In the genomic region with DNA sequence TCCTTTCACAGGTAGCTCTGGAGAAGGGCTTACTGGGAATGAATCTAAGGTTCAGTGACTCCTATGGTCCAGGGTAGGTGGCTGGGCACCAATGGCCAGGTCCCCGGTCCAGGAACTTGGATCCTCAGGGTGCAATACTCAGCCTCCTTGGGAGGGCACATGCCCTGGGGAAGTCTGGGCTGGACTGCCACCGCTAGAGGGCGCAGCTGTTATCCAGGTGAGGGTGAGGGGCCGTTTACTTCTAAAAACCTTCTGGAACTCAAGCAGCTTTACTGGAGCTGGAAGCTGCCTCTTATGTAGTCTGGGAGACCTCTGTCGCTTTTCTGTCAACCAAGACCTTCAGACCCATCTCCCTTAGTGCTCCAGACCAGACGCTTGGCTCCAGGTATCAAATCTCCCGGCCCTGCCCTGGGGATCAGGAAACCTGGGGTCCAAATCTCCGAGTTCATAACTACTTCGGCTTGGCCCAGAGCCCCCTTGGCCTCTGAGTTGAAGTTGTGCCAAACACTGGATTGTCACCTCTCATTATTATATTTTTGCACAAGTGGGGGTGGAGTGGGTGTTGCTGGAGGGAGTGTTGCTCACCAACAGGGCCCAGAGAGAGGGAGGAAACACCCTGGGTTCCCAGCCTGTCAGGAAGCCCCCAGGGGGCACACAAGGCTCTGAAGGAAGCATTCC, we compare ENCODE assay signal across 7 mouse cellular contexts. TPM values are rescaled to one million over a fixed set of nuclear protein-coding genes. Genes with fewer than 3 reads are reported as not detected.
DNase-seq lines count a peak whose midpoint lies in the region; ATAC-seq and TF ChIP-seq lines count a peak whose summit lies in the region.

No protein-coding gene starts in this region.

- H3K4me2 ChIP-seq in forebrain, embryonic 16.5 days (ENCODE audit: low read length), result no peak overlapping the region

- H3K9me3 ChIP-seq in forebrain, embryonic 16.5 days (ENCODE audit: control insufficient read depth, low read length), result 0 out of 2 replicates have a peak, but pooled peaks cover 3% of the 10 kb centered on the region

- no peak for TF ChIP-seq POLR2A in cerebellum, adult 2 months (IDR thresholded peaks at IDR 0.05; ENCODE audit: borderline replicate concordance, insufficient read depth, low read length)

- no peak for ATAC-seq in forebrain, embryonic 16.5 days

- WGBS in cerebellum, adult 2 months, result 12% methylated on average over 9 of the region's 9 CpGs
- WGBS in forebrain, embryonic 16.5 days, result 9% methylated on average over 9 of the region's 9 CpGs

- no peak overlapping the region for H3K9ac ChIP-seq in forebrain, embryonic 16.5 days (replicated peaks; ENCODE audit: low read depth, low read length)

- peaks cover 15% of the 10 kb centered on the region for H3K4me1 ChIP-seq in cerebellum, adult 2 months (ENCODE audit: control insufficient read depth, insufficient read depth, low read length)
- peaks cover 41% of the 10 kb centered on the region for H3K4me1 ChIP-seq in forebrain, embryonic 16.5 days (replicated peaks; ENCODE audit: control insufficient read depth, insufficient read depth, low read length)

- H3K27ac ChIP-seq in cerebellum, adult 2 months (ENCODE audit: insufficient read depth, low read length), result no peak overlapping the region
- H3K27ac ChIP-seq in forebrain, embryonic 16.5 days (ENCODE audit: low read length), result peak overlapping the region; percentile 26; the same call in 1 of the 2 replicates

- H3K27me3 ChIP-seq in cerebellum, adult 2 months (ENCODE audit: control insufficient read depth, insufficient read depth, low read length), result no peaks in the 10 kb centered on the region
- H3K27me3 ChIP-seq in forebrain, embryonic 16.5 days (replicated peaks; ENCODE audit: control insufficient read depth, insufficient read depth, low read length), result no peaks in the 10 kb centered on the region

- no peak overlapping the region for H3K4me3 ChIP-seq in cerebellum, adult 2 months (replicated peaks; ENCODE audit: insufficient read depth, low read depth, low read length)
- H3K4me3 ChIP-seq in forebrain, embryonic 16.5 days (replicated peaks; ENCODE audit: low read length), result no peak overlapping the region

- no peaks in the 10 kb centered on the region for H3K36me3 ChIP-seq in forebrain, embryonic 16.5 days (ENCODE audit: control insufficient read depth, insufficient read depth)

- TF ChIP-seq CTCF in cerebellum, adult 2 months (IDR thresholded peaks at IDR 0.05; ENCODE audit: borderline replicate concordance, insufficient read depth, low read depth, low read length), result peak; percentile 92

- DNase-seq in R1 (ENCODE audit: low read depth, low spot score), result peak; percentile 89
- peak; percentile 71 to 83 for DNase-seq in cerebellum, adult 2 months
- DNase-seq in heart, postnatal 4 days, result peak; percentile 91
- peak; percentile 79 to 82 for DNase-seq in layer of hippocampus, postnatal 10 days (ENCODE audit: low spot score in 2 of 2)
- peak; percentile 82 for DNase-seq in mesoderm, embryonic 11.5 days (ENCODE audit: low read depth, low spot score)
- DNase-seq in spleen, adult 18-20 months, result peak; percentile 64 to 87

RNA-seq across cellular contexts. Expression of a gene that starts 2.9 kb away (rescaled TPM):
- 8.7 and 9.2 TPM in 2 replicates for polyA plus RNA-seq in cerebellum, adult 2 months (2012; rRNA removed)
- polyA plus RNA-seq in forebrain, embryonic 16.5 days (2015; fragmentation: Nextera tagmentation; extraction: Ambion mirVana), result 45.8 and 49.2 TPM in 2 replicates
- 10 to 100 TPM; 19.0 to 19.2 TPM for total RNA-seq in heart, postnatal 4 days (2021)
- total RNA-seq in layer of hippocampus, postnatal 10 days (2021), result 10 to 100 TPM; 22.7 to 24.1 TPM

RNA-seq across cellular contexts. Expression of a gene that starts 23.2 kb away (rescaled TPM):
- 44.8 and 46.2 TPM in 2 replicates for polyA plus RNA-seq in cerebellum, adult 2 months (2012; rRNA removed)
- 67.3 and 74.7 TPM in 2 replicates for polyA plus RNA-seq in forebrain, embryonic 16.5 days (2015; fragmentation: Nextera tagmentation; extraction: Ambion mirVana)
- 10 to 100 TPM; 34.3 to 36.9 TPM for total RNA-seq in heart, postnatal 4 days (2021)
- 10 to 100 TPM; 36.3 to 45.6 TPM for total RNA-seq in layer of hippocampus, postnatal 10 days (2021)

RNA-seq across cellular contexts. Expression of a gene that starts 46.8 kb away (rescaled TPM):
- polyA plus RNA-seq in cerebellum, adult 2 months (2012; rRNA removed), result 1,171 and 1,228 TPM in 2 replicates
- polyA plus RNA-seq in forebrain, embryonic 16.5 days (2015; fragmentation: Nextera tagmentation; extraction: Ambion mirVana), result 602 and 609 TPM in 2 replicates
- total RNA-seq in heart, postnatal 4 days (2021), result 100 to 1,000 TPM; 836 to 917 TPM
- total RNA-seq in layer of hippocampus, postnatal 10 days (2021), result 100 to 1,000 TPM; 688 to 834 TPM

RNA-seq across cellular contexts. Expression of a gene that starts 58.1 kb away (rescaled TPM):
- polyA plus RNA-seq in cerebellum, adult 2 months (2012; rRNA removed), result 234 and 248 TPM in 2 replicates
- polyA plus RNA-seq in forebrain, embryonic 16.5 days (2015; fragmentation: Nextera tagmentation; extraction: Ambion mirVana), result 223 and 235 TPM in 2 replicates
- total RNA-seq in heart, postnatal 4 days (2021), result 100 to 1,000 TPM; 111 to 112 TPM
- total RNA-seq in layer of hippocampus, postnatal 10 days (2021), result 100 to 1,000 TPM; 202 to 240 TPM
